Mouse (Mus musculus) liver, embryonic 11.5 days (tissue): ENCODE data around the gene Btn1a1. TPM values are rescaled to one million over a fixed set of nuclear protein-coding genes. Genes with fewer than 3 reads are reported as not detected.
A peak's percentile ranks its signal among the peaks of the same experiment; 100 is the strongest.

ENCODE experiments used
- ATAC-seq: fragments of 200-750 bp; cut with Nextera tagmentation; replicated peaks from 2 replicates; pipeline ENCODE4 v1.8.0; 2017; ENCODE audit warnings: moderate number of reproducible peaks, mild to moderate bottlenecking, moderate TSS enrichment, moderate library complexity; ENCODE audit not compliant: low FRiP score
- DNase-seq: peaks from one replicate; pipeline ENCODE4 v3.0.0-alpha.2; 2017; ENCODE audit warnings: low spot score
- H3K27ac ChIP-seq: fragments of 300-500 bp; sonication (generic); 2 replicates; pipeline ENCODE4 v1.5.1; 2014; ENCODE audit warnings: mild to moderate bottlenecking, low read depth, low read length, control low read depth
- H3K27me3 ChIP-seq: fragments of 300-500 bp; sonication (generic); replicated peaks from 2 replicates; pipeline ENCODE4 v1.6.1; 2014; ENCODE audit warnings: low read length, mixed read lengths; ENCODE audit not compliant: control insufficient read depth, insufficient read depth
- H3K36me3 ChIP-seq: fragments of 300-500 bp; sonication (generic); 2 replicates; pipeline ENCODE4 v1.6.1; 2014; ENCODE audit warnings: mild to moderate bottlenecking, low read length, moderate library complexity, mixed read lengths; ENCODE audit not compliant: control insufficient read depth, insufficient read depth
- H3K4me1 ChIP-seq: fragments of 300-500 bp; sonication (generic); replicated peaks from 2 replicates; pipeline ENCODE4 v1.6.1; 2014; ENCODE audit warnings: low read length, mixed read lengths; ENCODE audit not compliant: control insufficient read depth, insufficient read depth
- H3K4me2 ChIP-seq: fragments of 300-500 bp; sonication (generic); 2 replicates; pipeline ENCODE4 v1.6.1; 2014; ENCODE audit warnings: mild to moderate bottlenecking, control low read depth, moderate library complexity
- H3K4me3 ChIP-seq: fragments of 300-500 bp; sonication (generic); 2 replicates; pipeline ENCODE4 v1.5.1; 2014; ENCODE audit warnings: low read depth, low read length, control low read depth
- H3K9ac ChIP-seq: fragments of 300-500 bp; sonication (generic); 2 replicates; pipeline ENCODE4 v1.6.1; 2014; ENCODE audit warnings: low read depth, low read length, control low read depth
- H3K9me3 ChIP-seq: fragments of 300-500 bp; sonication (generic); 2 replicates; pipeline ENCODE4 v1.6.1; 2016; ENCODE audit warnings: low read length, inconsistent platforms, mixed read lengths; ENCODE audit not compliant: control insufficient read depth
- WGBS: fragments of 180-500 bp; shearing (Covaris S2); extraction: QIAGEN DNeasy Blood & Tissue Kit; methylation state at CpG from one replicate; pipeline ENCODE4 v1.1.7; 2014; 5-methylcytosine and 5-hydroxymethylcytosine counted together
- polyA plus RNA-seq: library from polyadenylated mRNA; unstranded; fragments of >200 nt; fragmentation: Nextera tagmentation; extraction: Ambion mirVana; gene quantifications from 2 replicates; pipeline ENCODE4 v1.2.1, GENCODE M21; 2014

Btn1a1 gene
- 1.8 and 2.2 TPM in 2 replicates for polyA plus RNA-seq

- peak within 1 kb of the TSS; percentile 94 for H3K4me2 ChIP-seq
- no peaks in the 10 kb centered on the region for H3K36me3 ChIP-seq
- ATAC-seq (peak; percentile 29; the same call in 1 of the 2 replicates), DNase-seq (peak; percentile 50)
- peak within 1 kb of the TSS; percentile 72 for H3K9ac ChIP-seq
- H3K27ac ChIP-seq: peak within 1 kb of the TSS; percentile 67; the same call in 1 of the 2 replicates
- H3K9me3 ChIP-seq: no peaks in the 10 kb centered on the region
- no peaks in the 10 kb centered on the region for H3K27me3 ChIP-seq
- WGBS: 2% methylated on average over 7 of the region's 7 CpGs
- peaks cover 10% of the 10 kb centered on the region for H3K4me1 ChIP-seq
- peak within 1 kb of the TSS; percentile 68 for H3K4me3 ChIP-seq
These were observed at the start of gene Btn1a1 for GRCm38 (mm10) chr13:23465600-23466109. TSS of gene Btn1a1 (minus strand) at chr13:23465901.

GRCm38 (mm10) chr13:23515281-23515680 is 49.6 kb upstream of the Btn1a1 start:
- no peaks in the 10 kb centered on the region for H3K9me3 ChIP-seq
- no peak for ATAC-seq
- no peak overlapping the region for H3K4me2 ChIP-seq
- H3K9ac ChIP-seq: no peak overlapping the region
- H3K4me3 ChIP-seq: no peak overlapping the region
- peaks cover 8% of the 10 kb centered on the region for H3K4me1 ChIP-seq
- 66% methylated on average over 5 of the region's 5 CpGs for WGBS
- DNase-seq: no peak
- no peaks in the 10 kb centered on the region for H3K27me3 ChIP-seq
- no peak overlapping the region for H3K27ac ChIP-seq
- no peaks in the 10 kb centered on the region for H3K36me3 ChIP-seq

GRCm38 (mm10) chr13:23513517-23513916 is 47.8 kb upstream of the Btn1a1 start:
- Histone ChIP-seq H3K9ac (no peak overlapping the region), H3K4me1 (peaks cover 3% of the 10 kb centered on the region; the same call in 1 of the 2 replicates), H3K36me3 (no peaks in the 10 kb centered on the region), H3K27me3 (no peaks in the 10 kb centered on the region), H3K4me3 (no peak overlapping the region), H3K27ac (no peak overlapping the region), H3K4me2 (no peak overlapping the region), H3K9me3 (no peaks in the 10 kb centered on the region)
- ATAC-seq (no peak), DNase-seq (no peak)
- 85% methylated on average over 1 of the region's 1 CpGs for WGBS

- 31% methylated on average over 1 of the region's 1 CpGs for WGBS
- H3K9ac ChIP-seq: no peak overlapping the region
- no peak for DNase-seq
These were observed 44.4 kb upstream of the Btn1a1 start for GRCm38 (mm10) chr13:23510127-23510526.

GRCm38 (mm10) chr13:23506819-23507515 is 41.3 kb upstream of the Btn1a1 start:
- peaks cover 33% of the 10 kb centered on the region for H3K4me1 ChIP-seq
- peak overlapping the region; percentile 42; the same call in 1 of the 2 replicates for H3K27ac ChIP-seq
- H3K9me3 ChIP-seq: no peaks in the 10 kb centered on the region
- peak overlapping the region; percentile 48 for H3K4me3 ChIP-seq
- H3K36me3 ChIP-seq: no peaks in the 10 kb centered on the region
- peak; percentile 71 for ATAC-seq
- H3K9ac ChIP-seq: 0 out of 2 replicates have a peak overlapping the region, but pooled peaks have one; percentile 31
- peak overlapping the region; percentile 90 for H3K4me2 ChIP-seq
- 8% methylated on average over 14 of the region's 14 CpGs for WGBS
- peak; percentile 85 for DNase-seq
- H3K27me3 ChIP-seq: no peaks in the 10 kb centered on the region

More at GRCm38 (mm10) chr13:23510127-23510526, 44.4 kb upstream of the Btn1a1 start:
- H3K4me3 ChIP-seq: no peak overlapping the region
- H3K4me1 ChIP-seq: peaks cover 18% of the 10 kb centered on the region
- H3K27ac ChIP-seq: no peak overlapping the region
- ATAC-seq: no peak
- no peaks in the 10 kb centered on the region for H3K9me3 ChIP-seq
- no peaks in the 10 kb centered on the region for H3K27me3 ChIP-seq
- H3K36me3 ChIP-seq: no peaks in the 10 kb centered on the region
- H3K4me2 ChIP-seq: peak overlapping the region; percentile 3; the same call in 1 of the 2 replicates

- Histone ChIP-seq H3K4me1 (peaks cover 36% of the 10 kb centered on the region), H3K9me3 (no peaks in the 10 kb centered on the region), H3K27ac (peak overlapping the region; percentile 42; the same call in 1 of the 2 replicates), H3K4me3 (peak overlapping the region; percentile 48), H3K9ac (no peak overlapping the region), H3K27me3 (no peaks in the 10 kb centered on the region), H3K4me2 (peak overlapping the region; percentile 90), H3K36me3 (no peaks in the 10 kb centered on the region)
- WGBS: 2% methylated on average over 13 of the region's 13 CpGs
- peak; percentile 77 for DNase-seq
- ATAC-seq: peak; percentile 58
These were observed 40.6 kb upstream of the Btn1a1 start for GRCm38 (mm10) chr13:23506351-23506750.

GRCm38 (mm10) chr13:23505662-23506345 is 40.1 kb upstream of the Btn1a1 start:
- Histone ChIP-seq H3K4me3 (peak overlapping the region; percentile 48), H3K9ac (peak overlapping the region; percentile 56), H3K4me2 (peak overlapping the region; percentile 90), H3K36me3 (no peaks in the 10 kb centered on the region), H3K27me3 (no peaks in the 10 kb centered on the region), H3K9me3 (no peaks in the 10 kb centered on the region), H3K4me1 (peaks cover 36% of the 10 kb centered on the region), H3K27ac (peak overlapping the region; percentile 36; the same call in 1 of the 2 replicates)
- DNase-seq (no peak), ATAC-seq (peak; percentile 54)
- 3% methylated on average over 14 of the region's 14 CpGs for WGBS

- Histone ChIP-seq H3K27ac (no peak overlapping the region), H3K4me1 (peaks cover 45% of the 10 kb centered on the region), H3K4me2 (peak overlapping the region; percentile 57), H3K4me3 (peak overlapping the region; percentile 8; the same call in 1 of the 2 replicates), H3K9me3 (no peaks in the 10 kb centered on the region), H3K9ac (no peak overlapping the region), H3K36me3 (no peaks in the 10 kb centered on the region), H3K27me3 (no peaks in the 10 kb centered on the region)
- WGBS: 1% methylated on average over 9 of the region's 9 CpGs
- peak; percentile 71 for DNase-seq
- ATAC-seq: no peak
These were observed 38.1 kb upstream of the Btn1a1 start for GRCm38 (mm10) chr13:23503797-23504196.
